9 mouse cellular contexts compared by ENCODE assay signal in genomic region chr15:78869775-78870174, GRCm38 (mm10). TPM values are rescaled to one million over a fixed set of nuclear protein-coding genes. Genes with fewer than 3 reads are reported as not detected.
DNase-seq lines count a peak whose midpoint lies in the region; ATAC-seq and TF ChIP-seq lines count a peak whose summit lies in the region.
"Had no signal": no experiment of that assay in that cellular context is flagged by ENCODE, and none has a peak within 500 bp of the region (broad histone marks: within the 10 kb centered on the region; RNA-seq: fewer than 3 reads in every experiment).

No protein-coding gene starts in this region.

- ATAC-seq in forebrain, postnatal 0 days, result no peak
- no peak for ATAC-seq in forebrain, embryonic 16.5 days
- no peak for ATAC-seq in hindbrain, postnatal 0 days
- ATAC-seq in midbrain, postnatal 0 days (ENCODE audit: low FRiP score), result no peak

- peak; percentile 77 for TF ChIP-seq CTCF in forebrain, postnatal 0 days (IDR thresholded peaks at IDR 0.05; ENCODE audit: low read depth)
- TF ChIP-seq CTCF in hindbrain, postnatal 0 days (IDR thresholded peaks at IDR 0.05; ENCODE audit: low read depth), result peak; percentile 80
- TF ChIP-seq CTCF in midbrain, postnatal 0 days (IDR thresholded peaks at IDR 0.05), result peak; percentile 82

- peak; percentile 70 for DNase-seq in forebrain, postnatal 0 days
- peak; percentile 42 for DNase-seq in right cerebral cortex, adult 18-20 months
- DNase-seq in right cerebral cortex, postnatal 25 days, result no peak
- peak; percentile 59 to 77 for DNase-seq in cerebellum, adult 18-20 months
- peak; percentile 78 for DNase-seq in hindbrain, postnatal 0 days (ENCODE audit: low spot score)
- peak; percentile 66 for DNase-seq in midbrain, postnatal 0 days (ENCODE audit: low spot score)
- no peak for DNase-seq in gastrocnemius, adult 8-10 months (ENCODE audit: low spot score in 2 of 2)

- no peak overlapping the region for H3K9ac ChIP-seq in forebrain, postnatal 0 days
- no peak overlapping the region for H3K9ac ChIP-seq in forebrain, embryonic 16.5 days (replicated peaks; ENCODE audit: low read depth, low read length)
- no peak overlapping the region for H3K9ac ChIP-seq in hindbrain, postnatal 0 days (replicated peaks; ENCODE audit: low read length)
- no peak overlapping the region for H3K9ac ChIP-seq in midbrain, postnatal 0 days (replicated peaks; ENCODE audit: low read length, poor library complexity, severe bottlenecking)

- no peaks in the 10 kb centered on the region for H3K9me3 ChIP-seq in forebrain, postnatal 0 days (ENCODE audit: low read length)
- no peaks in the 10 kb centered on the region for H3K9me3 ChIP-seq in forebrain, embryonic 16.5 days (ENCODE audit: control insufficient read depth, low read length)
- no peaks in the 10 kb centered on the region for H3K9me3 ChIP-seq in hindbrain, postnatal 0 days (ENCODE audit: low read length)
- no peaks in the 10 kb centered on the region for H3K9me3 ChIP-seq in midbrain, postnatal 0 days (ENCODE audit: low read length)

- no peak overlapping the region for H3K4me3 ChIP-seq in forebrain, postnatal 0 days (ENCODE audit: low read depth, low read length)
- no peak overlapping the region for H3K4me3 ChIP-seq in forebrain, embryonic 16.5 days (replicated peaks; ENCODE audit: low read length)
- H3K4me3 ChIP-seq in hindbrain, postnatal 0 days (ENCODE audit: low read length), result no peak overlapping the region
- H3K4me3 ChIP-seq in midbrain, postnatal 0 days (ENCODE audit: low read depth, low read length), result no peak overlapping the region

- 30% methylated on average over 6 of the region's 6 CpGs for WGBS in forebrain, postnatal 0 days
- WGBS in forebrain, embryonic 16.5 days, result 25% methylated on average over 6 of the region's 6 CpGs
- WGBS in hindbrain, postnatal 0 days, result 24% methylated on average over 6 of the region's 6 CpGs
- 31% methylated on average over 6 of the region's 6 CpGs for WGBS in midbrain, postnatal 0 days

- no peaks in the 10 kb centered on the region for H3K4me1 ChIP-seq in forebrain, postnatal 0 days (ENCODE audit: insufficient read depth)
- H3K4me1 ChIP-seq in forebrain, embryonic 16.5 days (replicated peaks; ENCODE audit: control insufficient read depth, insufficient read depth, low read length), result peaks cover 11% of the 10 kb centered on the region
- H3K4me1 ChIP-seq in hindbrain, postnatal 0 days (ENCODE audit: insufficient read depth, low read length), result 0 out of 2 replicates have a peak, but pooled peaks cover 4% of the 10 kb centered on the region
- no peaks in the 10 kb centered on the region for H3K4me1 ChIP-seq in midbrain, postnatal 0 days (ENCODE audit: insufficient read depth, low read length)

- no peaks in the 10 kb centered on the region for H3K36me3 ChIP-seq in forebrain, postnatal 0 days (ENCODE audit: insufficient read depth)
- no peaks in the 10 kb centered on the region for H3K36me3 ChIP-seq in forebrain, embryonic 16.5 days (ENCODE audit: control insufficient read depth, insufficient read depth)
- no peaks in the 10 kb centered on the region for H3K36me3 ChIP-seq in hindbrain, postnatal 0 days (ENCODE audit: insufficient read depth, low read length)
- H3K36me3 ChIP-seq in midbrain, postnatal 0 days (ENCODE audit: insufficient read depth, low read length), result no peaks in the 10 kb centered on the region

- H3K4me2 ChIP-seq in forebrain, postnatal 0 days (ENCODE audit: low read depth), result no peak overlapping the region
- H3K4me2 ChIP-seq in forebrain, embryonic 16.5 days (ENCODE audit: low read length), result no peak overlapping the region
- H3K4me2 ChIP-seq in hindbrain, postnatal 0 days (ENCODE audit: low read depth, low read length), result no peak overlapping the region
- H3K4me2 ChIP-seq in midbrain, postnatal 0 days (ENCODE audit: low read depth, low read length, poor library complexity, severe bottlenecking), result no peak overlapping the region

- no peak overlapping the region for H3K27ac ChIP-seq in forebrain, postnatal 0 days (ENCODE audit: low read depth, low read length)
- no peak overlapping the region for H3K27ac ChIP-seq in forebrain, embryonic 16.5 days (ENCODE audit: low read length)
- no peak overlapping the region for H3K27ac ChIP-seq in hindbrain, postnatal 0 days
- H3K27ac ChIP-seq in midbrain, postnatal 0 days (ENCODE audit: low read depth, low read length), result no peak overlapping the region

- no peaks in the 10 kb centered on the region for H3K27me3 ChIP-seq in forebrain, postnatal 0 days (ENCODE audit: insufficient read depth, low read length)
- H3K27me3 ChIP-seq in forebrain, embryonic 16.5 days (replicated peaks; ENCODE audit: control insufficient read depth, insufficient read depth, low read length), result no peaks in the 10 kb centered on the region
- H3K27me3 ChIP-seq in hindbrain, postnatal 0 days (ENCODE audit: insufficient read depth, low read length), result no peaks in the 10 kb centered on the region
- H3K27me3 ChIP-seq in midbrain, postnatal 0 days (ENCODE audit: insufficient read depth, low read length), result no peaks in the 10 kb centered on the region

RNA-seq across cellular contexts. Expression of gene Gga1, which starts 7.2 kb away (rescaled TPM):
- 37.0 and 42.9 TPM in 2 replicates for total RNA-seq in forebrain, postnatal 0 days (2014; rRNA removed)
- polyA plus RNA-seq in forebrain, postnatal 0 days (2015; fragmentation: Nextera tagmentation; extraction: Ambion mirVana), result 54.8 and 55.7 TPM in 2 replicates
- 61.3 and 67.4 TPM in 2 replicates for polyA plus RNA-seq in forebrain, embryonic 16.5 days (2015; fragmentation: Nextera tagmentation; extraction: Ambion mirVana)
- total RNA-seq in hindbrain, postnatal 0 days (2014; rRNA removed), result 40.0 and 47.1 TPM in 2 replicates
- polyA plus RNA-seq in hindbrain, postnatal 0 days (2015; fragmentation: Nextera tagmentation; extraction: Ambion mirVana), result 40.1 and 41.2 TPM in 2 replicates
- total RNA-seq in midbrain, postnatal 0 days (2014; rRNA removed), result 37.0 and 42.8 TPM in 2 replicates
- 42.4 and 43.4 TPM in 2 replicates for polyA plus RNA-seq in midbrain, postnatal 0 days (2015; fragmentation: Nextera tagmentation; extraction: Ambion mirVana)
- 10 to 100 TPM; 41.8 to 44.9 (median 43.5) TPM for total RNA-seq in gastrocnemius, adult 8-10 months (2022)

RNA-seq across cellular contexts. Expression of gene Lgals2, which starts 14.4 kb away (rescaled TPM):
- not detected in 2 replicates for total RNA-seq in forebrain, postnatal 0 days (2014; rRNA removed)
- polyA plus RNA-seq in forebrain, postnatal 0 days (2015; fragmentation: Nextera tagmentation; extraction: Ambion mirVana), result 0.52 TPM in 1 of 2 replicates, not detected in the other
- not detected in 2 replicates for polyA plus RNA-seq in forebrain, embryonic 16.5 days (2015; fragmentation: Nextera tagmentation; extraction: Ambion mirVana)
- total RNA-seq in hindbrain, postnatal 0 days (2014; rRNA removed), result not detected in 2 replicates
- polyA plus RNA-seq in hindbrain, postnatal 0 days (2015; fragmentation: Nextera tagmentation; extraction: Ambion mirVana), result not detected in 2 replicates
- total RNA-seq in midbrain, postnatal 0 days (2014; rRNA removed), result not detected in 2 replicates
- not detected in 2 replicates for polyA plus RNA-seq in midbrain, postnatal 0 days (2015; fragmentation: Nextera tagmentation; extraction: Ambion mirVana)
- total RNA-seq in gastrocnemius, adult 8-10 months (2022), result not detected
- total RNA-seq: layer of hippocampus, adult 18-20 months had no signal

RNA-seq across cellular contexts. Expression of gene Cdc42ep1, which starts 27.4 kb away (rescaled TPM):
- total RNA-seq in forebrain, postnatal 0 days (2014; rRNA removed), result 8.3 and 8.6 TPM in 2 replicates
- 10.6 and 13.5 TPM in 2 replicates for polyA plus RNA-seq in forebrain, postnatal 0 days (2015; fragmentation: Nextera tagmentation; extraction: Ambion mirVana)
- 9.7 and 11.0 TPM in 2 replicates for polyA plus RNA-seq in forebrain, embryonic 16.5 days (2015; fragmentation: Nextera tagmentation; extraction: Ambion mirVana)
- total RNA-seq in hindbrain, postnatal 0 days (2014; rRNA removed), result 20.6 and 22.5 TPM in 2 replicates
- polyA plus RNA-seq in hindbrain, postnatal 0 days (2015; fragmentation: Nextera tagmentation; extraction: Ambion mirVana), result 18.1 TPM in 2 replicates
- total RNA-seq in midbrain, postnatal 0 days (2014; rRNA removed), result 14.1 and 14.9 TPM in 2 replicates
- polyA plus RNA-seq in midbrain, postnatal 0 days (2015; fragmentation: Nextera tagmentation; extraction: Ambion mirVana), result 14.8 and 14.9 TPM in 2 replicates
- total RNA-seq in gastrocnemius, adult 8-10 months (2022), result 1 to 10 TPM; 4.1 to 7.3 (median 6.2) TPM

RNA-seq across cellular contexts. Expression of gene Gm49510, which starts 29.7 kb away (rescaled TPM):
- total RNA-seq in forebrain, postnatal 0 days (2014; rRNA removed), result not detected in 2 replicates
- not detected in 2 replicates for polyA plus RNA-seq in forebrain, postnatal 0 days (2015; fragmentation: Nextera tagmentation; extraction: Ambion mirVana)
- 0.19 and 0.30 TPM in 2 replicates for polyA plus RNA-seq in forebrain, embryonic 16.5 days (2015; fragmentation: Nextera tagmentation; extraction: Ambion mirVana)
- 0.72 TPM in 1 of 2 replicates, not detected in the other for total RNA-seq in hindbrain, postnatal 0 days (2014; rRNA removed)
- polyA plus RNA-seq in hindbrain, postnatal 0 days (2015; fragmentation: Nextera tagmentation; extraction: Ambion mirVana), result not detected in 2 replicates
- total RNA-seq in midbrain, postnatal 0 days (2014; rRNA removed), result 1.7 TPM in 1 of 2 replicates, not detected in the other
- polyA plus RNA-seq in midbrain, postnatal 0 days (2015; fragmentation: Nextera tagmentation; extraction: Ambion mirVana), result 0.17 TPM in 1 of 2 replicates, not detected in the other
- total RNA-seq in gastrocnemius, adult 8-10 months (2022), result not detected

RNA-seq across cellular contexts. Expression of gene Sh3bp1, which starts 29.8 kb away (rescaled TPM):
- 2.0 and 6.4 TPM in 2 replicates for total RNA-seq in forebrain, postnatal 0 days (2014; rRNA removed)
- 3.3 and 4.3 TPM in 2 replicates for polyA plus RNA-seq in forebrain, postnatal 0 days (2015; fragmentation: Nextera tagmentation; extraction: Ambion mirVana)
- polyA plus RNA-seq in forebrain, embryonic 16.5 days (2015; fragmentation: Nextera tagmentation; extraction: Ambion mirVana), result 4.9 and 6.0 TPM in 2 replicates
- 2.4 and 6.2 TPM in 2 replicates for total RNA-seq in hindbrain, postnatal 0 days (2014; rRNA removed)
- 4.4 and 5.5 TPM in 2 replicates for polyA plus RNA-seq in hindbrain, postnatal 0 days (2015; fragmentation: Nextera tagmentation; extraction: Ambion mirVana)
- 4.2 and 4.5 TPM in 2 replicates for total RNA-seq in midbrain, postnatal 0 days (2014; rRNA removed)
- 4.0 and 4.7 TPM in 2 replicates for polyA plus RNA-seq in midbrain, postnatal 0 days (2015; fragmentation: Nextera tagmentation; extraction: Ambion mirVana)
- total RNA-seq in gastrocnemius, adult 8-10 months (2022), result 1 to 10 TPM in 2 of 4 experiments, under 1 TPM in 2; 0.80 to 1.7 (median 1.2) TPM

Comparison
In these comparisons a context has a peak if more than half of its experiments do, and no peak if none do; other contexts are left out.
1. DNase-seq: peak in forebrain, postnatal 0 days (single experiment), right cerebral cortex, adult 18-20 months (single experiment), cerebellum, adult 18-20 months (2 of 2), hindbrain, postnatal 0 days (single experiment) and midbrain, postnatal 0 days (single experiment); none in right cerebral cortex, postnatal 25 days (single experiment) and gastrocnemius, adult 8-10 months (0 of 2).
2. Peak in every context shown above with its lines, with median percentiles within 50 percentile points of each other: CTCF ChIP-seq.